Mouse (Mus musculus) heart, adult 2 months (tissue): ENCODE results near the gene Exosc2.

Experiments used
- CTCF ChIP-seq: fragments of 200-600 bp; IDR thresholded peaks from 2 replicates; pipeline ENCODE4 v1.8.1; 2022; ENCODE audit warnings: antibody characterized with exemption, mild to moderate bottlenecking, moderate library complexity
- EP300 ChIP-seq: fragments of 200-500 bp; IDR thresholded peaks from 2 replicates; pipeline ENCODE4 v1.6.1; 2011; ENCODE audit warnings: low read depth, low read length, control low read depth; ENCODE audit not compliant: insufficient read depth

GRCm38 (mm10) chr2:31681731-31682235, 11.3 kb downstream of the Exosc2 start:
- no peak for TF ChIP-seq EP300
- TF ChIP-seq CTCF = no peak
